Mouse (Mus musculus) retina, embryonic 14.5 days (tissue): ENCODE data around the gene Fbxw20.
"Not testable (repeated sequence)": the region's sequence is repeated elsewhere in the genome, so short reads cannot be mapped to it uniquely, and the experiment has no call there.

Experiments used
- DNase-seq: peaks from one replicate; pipeline ENCODE4 v3.0.0-alpha.2; 2015; ENCODE audit warnings: low spot score

The Fbxw20 gene

GRCm38 (mm10) chr9:109234654-109235053 is at the start of gene Fbxw20:
Gene Fbxw20 (minus strand): TSS chr9:109234754.
- no peak for DNase-seq

- DNase-seq: no peak
Measured at GRCm38 (mm10) chr9:109263041-109263440, 28.5 kb upstream of the Fbxw20 start.

- peak; percentile 8 for DNase-seq
Measured at GRCm38 (mm10) chr9:109218449-109218848, 16.1 kb downstream of the Fbxw20 start.

- not testable (repeated sequence) for DNase-seq
Measured at GRCm38 (mm10) chr9:109201347-109201746, 33.2 kb downstream of the Fbxw20 start.

- DNase-seq: no peak
Measured at GRCm38 (mm10) chr9:109200349-109200748, 34.2 kb downstream of the Fbxw20 start.

- DNase-seq: no peak
Measured at GRCm38 (mm10) chr9:109199353-109199752, 35.2 kb downstream of the Fbxw20 start.

GRCm38 (mm10) chr9:109195875-109196274 is 38.7 kb downstream of the Fbxw20 start, which contains the start of gene Fbxw13:
Gene Fbxw13 (minus strand): TSS chr9:109195975.
- not testable (repeated sequence) for DNase-seq

GRCm38 (mm10) chr9:109177208-109177607 is 57.3 kb downstream of the Fbxw20 start:
- DNase-seq: no peak

GRCm38 (mm10) chr9:109176301-109176700 is 58.3 kb downstream of the Fbxw20 start:
- DNase-seq: no peak
